Mouse (Mus musculus): Measurements from ENCODE around the gene Fyb2. TPM values are rescaled to one million over a fixed set of nuclear protein-coding genes. Genes with fewer than 3 reads are reported as not detected.

Gene Fyb2
- total RNA-seq (2022): 1 to 10 TPM in 3 of 4 experiments, under 1 TPM in 1; 0.80 to 1.8 (median 1.0) TPM

DNA sequence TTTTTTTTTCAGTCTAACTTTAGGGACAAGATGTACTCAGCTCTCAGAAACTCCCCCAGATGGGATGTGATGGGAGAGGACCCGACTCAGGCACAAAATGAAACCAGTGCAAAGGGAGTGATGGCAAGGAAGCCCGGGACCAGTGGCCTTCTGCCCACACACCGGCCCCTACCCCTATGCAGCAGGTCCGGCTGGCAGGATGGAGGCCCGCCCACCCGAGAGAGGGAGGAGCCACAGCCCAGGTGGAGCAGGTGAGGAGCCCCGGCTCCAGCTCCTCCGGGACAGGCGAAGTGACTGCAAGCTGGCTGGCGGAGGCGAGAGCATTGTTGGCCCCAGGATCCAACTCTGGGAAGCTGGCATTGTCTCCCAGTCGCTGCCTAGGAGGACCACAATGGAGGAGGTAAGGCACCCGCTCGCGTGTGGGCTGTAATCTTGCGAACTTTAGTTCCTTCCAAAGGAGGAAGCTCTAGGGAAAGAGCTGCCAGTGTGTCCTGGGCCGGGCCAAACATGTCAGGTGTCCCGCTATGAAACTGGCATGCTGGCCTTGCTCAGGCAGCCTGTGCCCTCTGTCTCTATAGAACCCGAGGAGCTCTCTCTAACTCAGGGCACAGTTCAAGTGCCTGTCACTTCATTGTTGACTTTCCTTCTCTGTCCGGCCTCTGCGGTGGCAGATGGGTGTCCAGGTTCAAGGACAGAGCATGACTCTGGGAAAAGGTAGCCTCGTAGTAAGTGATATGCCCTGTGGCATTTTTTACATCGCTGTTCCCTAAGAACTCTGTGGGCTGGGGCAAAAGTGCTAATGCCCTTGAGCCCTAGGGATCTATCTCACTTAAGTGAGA lies at the start of gene Fyb2:
Gene Fyb2, plus strand, starts transcription at position 166 of the 839 bp plus-strand sequence.
- DNase-seq (ENCODE audit: low spot score in 2 of 2): no peak

DNA sequence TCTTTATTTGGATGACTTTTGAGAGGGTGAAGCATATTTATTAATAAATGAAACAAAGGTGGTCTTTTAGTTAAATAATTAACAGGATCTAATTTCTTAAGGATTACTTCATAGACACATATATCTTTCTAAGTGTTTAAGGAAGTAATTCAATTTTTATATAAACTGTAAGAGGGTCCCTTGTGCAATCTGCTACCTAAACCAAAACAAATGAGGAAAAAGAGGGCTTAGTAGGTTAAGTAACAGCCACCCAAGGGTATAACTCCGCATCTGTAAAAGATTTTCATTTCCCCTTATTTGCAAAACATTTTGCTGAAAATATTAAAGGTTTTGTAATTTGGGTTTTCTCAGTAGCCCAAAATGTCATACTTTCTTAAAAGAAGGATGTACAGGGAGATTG lies 48.9 kb upstream of the Fyb2 start:
- no peak for DNase-seq (ENCODE audit: low spot score in 2 of 2)

DNA sequence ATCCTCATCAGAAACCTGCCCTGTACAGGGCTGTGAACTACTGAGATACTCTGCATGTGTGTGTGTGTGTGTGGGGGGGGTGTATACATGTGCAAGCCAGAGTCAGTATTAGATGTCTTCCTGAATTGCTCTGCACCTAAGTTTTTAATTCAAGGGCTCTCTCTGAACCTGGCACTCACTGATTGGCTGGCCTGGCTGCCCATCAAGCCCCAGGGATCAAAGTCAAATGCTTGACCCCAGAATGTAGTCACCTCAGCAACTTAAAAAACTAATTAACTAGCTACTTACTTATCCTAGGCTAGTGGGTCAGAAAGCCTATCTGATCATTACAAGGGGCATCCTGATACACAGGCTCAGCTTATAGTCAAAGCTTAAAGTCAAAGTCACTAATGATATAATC lies 43.7 kb upstream of the Fyb2 start:
- DNase-seq (ENCODE audit: low spot score in 2 of 2): no peak

DNA sequence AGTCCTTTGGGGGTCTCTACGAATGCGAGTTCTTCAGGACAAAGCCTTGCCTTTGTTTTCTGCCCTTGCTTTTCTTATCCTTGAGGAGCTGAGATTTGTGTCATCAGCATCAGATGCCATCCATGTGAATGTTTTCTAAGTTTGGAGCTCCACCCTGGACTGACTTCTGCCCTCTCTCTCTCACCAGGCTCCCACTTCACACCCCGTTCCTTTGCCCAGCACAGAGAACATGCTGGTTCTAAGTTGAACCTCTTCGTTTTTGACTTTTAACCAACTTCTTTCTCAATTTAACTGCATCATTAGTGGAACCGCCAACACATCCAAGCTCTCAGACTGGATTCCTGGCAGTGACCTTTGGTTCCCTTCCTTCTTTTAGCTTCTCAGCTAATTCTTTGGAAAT lies 43.1 kb upstream of the Fyb2 start:
- no peak for DNase-seq (ENCODE audit: low spot score in 2 of 2)

DNA sequence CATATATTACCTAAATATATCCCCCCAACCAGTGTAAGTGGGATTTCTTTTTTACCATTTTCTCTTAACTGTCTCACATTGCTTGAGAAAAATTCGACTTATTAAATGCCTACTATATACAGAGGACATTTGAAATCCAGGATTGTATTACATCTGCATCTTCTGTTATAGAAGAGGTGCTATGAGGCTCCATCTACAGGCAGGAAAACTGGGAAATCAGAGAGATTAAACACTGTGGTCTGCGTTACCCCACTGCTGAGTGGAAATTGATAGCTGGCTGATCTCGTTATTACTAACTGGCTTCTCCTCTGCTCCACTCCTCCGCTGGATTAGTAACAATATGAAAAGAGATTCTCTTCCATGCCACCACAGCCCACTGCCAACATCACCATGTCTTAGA lies 37.4 kb upstream of the Fyb2 start:
- DNase-seq (ENCODE audit: low spot score in 2 of 2): no peak

DNA sequence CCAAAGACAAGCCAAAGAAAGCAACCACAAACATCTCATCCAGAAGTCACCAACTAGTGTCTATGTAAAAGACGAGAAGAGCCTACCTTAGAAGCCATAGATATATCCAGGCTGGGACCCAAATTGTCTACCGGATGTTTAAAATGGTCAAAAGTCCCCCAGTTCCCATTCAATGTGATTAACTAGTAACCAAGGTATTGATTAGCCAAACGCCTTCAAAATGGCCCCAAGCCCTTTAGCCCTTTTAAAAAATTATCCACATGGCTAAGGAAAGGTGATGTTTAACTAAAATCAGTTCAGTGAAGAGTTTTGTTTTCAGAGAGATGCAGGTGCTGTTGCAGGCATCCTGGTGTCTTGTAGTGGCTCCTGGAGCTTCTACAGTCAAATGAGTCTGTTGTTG lies 36.9 kb upstream of the Fyb2 start, which contains the start of gene C8a:
Gene C8a, minus strand, starts transcription at position 76 of the 400 bp plus-strand sequence.
- no peak for DNase-seq (ENCODE audit: low spot score in 2 of 2)

DNA sequence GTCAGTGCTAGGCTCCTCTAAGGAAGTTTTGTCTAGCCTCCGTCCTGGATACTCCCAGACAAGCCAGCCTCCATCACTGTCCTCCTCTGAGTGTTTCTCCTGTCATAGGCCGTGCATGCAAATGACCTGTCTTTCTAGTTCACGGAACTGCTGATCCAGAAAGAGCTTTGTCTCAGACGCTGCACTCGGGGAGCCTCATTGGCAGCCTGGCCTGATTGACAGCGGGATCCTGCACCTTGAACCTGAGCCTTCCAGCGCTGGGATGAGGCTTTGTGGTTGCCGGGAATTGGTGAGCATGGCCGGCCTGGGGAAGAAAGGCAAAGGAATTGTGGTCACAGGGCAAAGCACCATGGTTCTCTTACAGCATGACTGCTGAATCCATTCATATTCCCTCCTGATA lies 25.8 kb upstream of the Fyb2 start:
- no peak for DNase-seq (ENCODE audit: low spot score in 2 of 2)

DNA sequence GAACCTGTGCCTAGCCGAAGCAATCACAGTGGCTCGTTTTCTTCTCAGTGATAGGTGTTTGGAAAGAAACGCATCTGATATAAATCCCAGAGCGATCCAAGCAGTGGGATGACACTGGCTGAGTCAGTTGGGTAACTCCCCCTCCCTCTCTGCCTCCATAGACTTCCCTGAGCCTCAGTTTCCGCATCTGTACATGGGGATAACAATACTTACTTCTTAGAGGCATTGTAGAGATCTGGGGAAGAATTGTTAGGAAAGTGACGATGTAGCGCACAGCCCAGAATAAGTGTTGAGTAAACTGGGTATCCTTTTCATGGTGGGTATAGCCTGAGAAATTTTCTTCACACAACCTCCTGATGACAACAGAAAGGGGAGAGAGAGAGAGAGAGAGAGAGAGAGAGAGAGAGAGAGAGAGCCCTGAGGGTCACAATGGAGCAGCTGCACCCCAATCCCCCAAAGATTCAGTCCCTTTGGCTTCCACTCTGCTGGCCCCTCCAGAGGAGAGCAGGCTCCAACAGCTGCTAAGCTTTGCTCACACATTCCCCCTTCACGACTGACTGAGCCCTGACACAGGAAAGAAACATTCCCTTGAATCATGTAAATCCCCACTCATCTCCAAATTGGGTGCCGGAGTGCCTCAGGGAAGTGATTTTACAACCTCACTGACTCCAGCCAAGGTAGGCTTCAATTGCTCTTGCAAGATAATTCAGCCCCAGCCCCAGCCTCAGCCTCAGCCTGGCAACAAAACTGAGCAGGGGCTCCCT lies 24.6 kb upstream of the Fyb2 start:
- no peak for DNase-seq (ENCODE audit: low spot score in 2 of 2)

DNA sequence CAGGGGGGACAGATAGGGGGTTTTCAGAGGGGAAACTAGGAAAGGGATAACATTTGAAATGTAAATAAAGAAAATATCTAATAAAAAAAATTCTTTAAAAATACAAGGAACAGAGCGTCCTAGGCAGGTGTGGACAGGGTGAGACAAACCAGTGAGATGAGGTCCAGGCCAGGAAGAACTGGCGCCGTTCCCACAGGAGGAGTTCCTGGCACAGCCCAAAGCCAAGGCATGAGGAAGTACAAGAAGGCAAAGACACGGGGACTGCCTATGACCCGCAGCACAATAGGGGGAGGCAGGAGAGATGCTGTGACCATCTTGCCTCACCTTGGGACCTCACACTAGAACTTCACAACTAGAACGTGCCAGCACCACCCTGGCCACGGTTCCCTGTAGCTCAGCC lies 21.5 kb upstream of the Fyb2 start:
- DNase-seq (ENCODE audit: low spot score in 2 of 2): no peak

DNA sequence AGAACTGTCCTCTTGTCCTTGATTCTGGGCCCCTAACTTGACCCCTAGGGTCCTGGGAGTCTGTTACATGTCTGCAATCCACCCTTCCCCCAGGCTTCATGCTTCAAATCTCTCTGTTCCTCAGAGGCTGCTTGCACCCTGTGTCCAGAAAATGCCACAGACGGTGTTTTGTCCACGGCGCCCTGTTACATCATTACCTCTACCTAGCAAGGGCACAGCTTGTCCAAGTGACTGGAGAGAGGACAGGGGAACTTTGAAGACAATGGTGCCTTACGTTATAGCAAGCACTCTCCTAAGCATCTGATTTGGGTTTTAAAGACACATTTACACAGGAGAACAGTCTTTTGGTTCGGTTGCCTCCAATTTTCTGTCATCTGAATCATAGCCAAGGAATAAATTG lies 19.7 kb upstream of the Fyb2 start:
- DNase-seq (ENCODE audit: low spot score in 2 of 2): no peak

DNA sequence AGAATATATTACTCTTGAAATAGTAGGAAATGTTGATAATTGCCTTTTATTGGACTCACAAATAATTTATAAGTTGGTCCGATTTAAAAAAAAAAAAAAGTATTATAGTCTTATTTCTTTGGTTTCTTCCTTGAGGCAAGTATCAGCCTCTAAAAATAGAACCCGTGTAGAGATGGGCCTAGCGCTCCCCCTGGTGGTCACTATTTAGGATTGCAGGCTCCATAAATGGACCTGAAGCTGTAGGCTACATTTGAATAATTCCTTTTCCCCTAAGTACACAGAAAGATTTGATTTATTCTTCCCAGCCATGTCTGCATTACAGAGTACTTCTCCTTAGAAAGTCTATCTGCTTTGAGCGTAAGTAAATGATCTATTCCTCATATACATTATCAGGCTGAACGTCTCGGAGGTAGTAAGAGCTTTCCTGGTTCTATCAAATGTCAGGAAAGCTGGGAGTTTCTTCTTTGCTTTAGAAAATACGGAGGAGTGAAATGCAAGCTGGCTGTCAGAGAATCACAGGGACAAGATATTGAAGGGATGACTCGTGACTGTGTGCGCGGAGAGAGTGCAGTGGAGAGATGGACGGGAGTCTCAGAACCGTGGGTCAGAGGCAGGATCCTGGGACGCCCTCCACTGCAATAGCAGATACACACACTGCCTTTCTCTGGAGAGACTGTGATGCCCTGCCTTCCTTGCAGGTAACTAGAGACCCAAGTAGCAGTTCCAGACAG lies 19.1 kb upstream of the Fyb2 start:
- DNase-seq (ENCODE audit: low spot score in 2 of 2): peak in 1 of 2 experiments; percentile 41

DNA sequence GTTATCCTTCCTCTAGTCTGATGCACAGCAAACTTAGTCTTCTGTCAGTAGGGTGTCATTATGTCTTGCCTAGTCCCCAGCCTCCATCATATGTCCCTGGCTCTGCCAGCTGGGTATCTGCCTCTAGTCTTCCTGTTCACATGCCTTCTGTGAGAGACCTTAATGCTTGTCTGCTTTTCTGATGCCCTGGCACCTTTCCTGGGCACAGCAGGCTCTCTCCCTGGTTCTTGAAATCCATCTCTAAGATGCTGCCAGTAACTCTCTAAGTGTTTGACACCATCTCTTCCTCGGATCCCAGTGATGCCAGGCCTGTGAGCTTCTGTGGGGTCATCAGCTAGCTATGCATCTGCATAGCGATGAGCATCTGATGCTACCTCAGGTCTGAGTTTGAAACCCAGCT lies 10.4 kb upstream of the Fyb2 start:
- DNase-seq (ENCODE audit: low spot score in 2 of 2): no peak

DNA sequence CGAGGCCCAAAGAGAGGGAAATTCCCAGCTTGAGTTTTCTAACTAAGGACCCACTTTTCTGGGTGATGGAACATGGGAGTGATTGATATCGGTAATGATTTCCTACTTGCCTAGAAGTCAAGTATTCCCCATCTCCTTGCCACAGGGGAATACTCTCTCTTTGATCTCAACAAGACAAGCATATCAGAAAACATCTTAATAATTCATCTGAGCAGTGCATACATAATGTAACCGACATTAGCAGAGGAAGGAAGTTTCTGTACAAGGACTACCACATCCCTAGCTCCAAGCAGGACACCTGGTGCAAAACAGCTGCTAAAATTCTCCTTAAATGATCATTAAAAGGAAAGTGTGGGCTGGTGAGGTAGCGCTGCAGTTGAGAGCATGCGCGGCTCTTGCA lies 8.2 kb upstream of the Fyb2 start:
- DNase-seq (ENCODE audit: low spot score in 2 of 2): no peak

DNA sequence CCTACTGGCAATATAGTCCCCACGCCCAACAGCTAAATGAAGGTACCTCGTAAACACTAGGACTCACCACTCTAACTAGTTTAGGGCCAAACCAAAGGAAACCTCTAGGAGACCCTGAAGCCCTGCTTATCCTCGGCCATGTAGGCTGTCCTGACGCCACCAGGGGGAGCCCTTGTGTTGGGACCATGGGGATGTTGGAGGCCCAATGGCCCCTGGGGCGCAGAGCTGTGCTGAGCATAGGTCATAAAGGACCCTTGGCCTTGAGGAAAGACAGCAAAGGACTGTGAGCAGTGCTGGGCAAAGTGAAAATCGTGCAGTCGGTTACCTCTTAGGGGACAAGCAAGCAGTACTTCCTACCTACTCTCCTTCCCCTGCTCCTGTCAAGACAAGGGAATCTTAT lies 1.6 kb upstream of the Fyb2 start:
- peak; percentile 32 to 43 for DNase-seq (ENCODE audit: low spot score in 2 of 2)

DNA sequence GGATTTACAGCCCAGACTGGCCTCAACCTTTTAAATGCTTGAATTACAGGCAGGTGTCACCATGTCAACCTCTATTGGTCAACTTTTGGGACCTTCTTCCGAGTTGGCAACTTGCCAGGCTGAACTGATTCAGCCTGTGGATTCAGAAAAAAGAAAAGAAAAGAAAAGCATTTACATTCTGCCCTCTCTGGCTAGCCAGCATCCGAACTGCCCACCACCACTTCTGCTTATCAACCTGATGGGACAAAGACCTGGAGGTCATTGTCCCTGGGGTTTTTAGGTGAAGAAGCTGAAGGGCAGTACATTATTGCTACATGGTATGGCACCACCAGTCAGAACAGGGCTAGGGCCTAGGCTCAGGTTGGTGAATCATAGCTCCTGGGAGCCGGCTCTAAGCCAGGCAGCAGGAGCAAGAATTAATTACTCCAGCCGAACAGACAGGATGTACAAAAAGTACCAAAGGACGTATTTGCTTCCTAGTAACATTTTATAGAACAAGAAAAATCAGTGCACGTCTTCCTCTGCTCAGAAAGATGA lies 1.5 kb downstream of the Fyb2 start:
- no peak for DNase-seq (ENCODE audit: low spot score in 2 of 2)

DNA sequence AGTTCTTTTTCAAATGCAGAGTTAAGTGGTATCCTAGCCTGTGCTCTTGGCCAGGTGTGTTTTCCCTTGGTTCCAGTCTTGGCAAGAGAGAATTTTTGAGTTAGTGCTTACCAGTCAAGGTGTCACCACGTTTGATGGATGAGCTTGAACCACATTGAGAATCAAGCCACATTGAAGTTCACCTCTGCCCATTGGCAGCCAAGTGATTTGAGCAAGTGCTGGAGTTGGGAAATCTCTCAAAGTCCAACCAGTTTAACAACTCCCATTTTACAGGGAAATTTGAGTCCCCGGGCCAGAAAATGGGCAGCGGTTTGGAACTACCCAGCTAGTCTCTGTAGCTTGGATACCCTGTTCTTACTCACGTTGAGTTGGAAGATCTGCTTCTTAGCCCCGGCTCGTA lies 4.8 kb downstream of the Fyb2 start:
- no peak for DNase-seq (ENCODE audit: low spot score in 2 of 2)

DNA sequence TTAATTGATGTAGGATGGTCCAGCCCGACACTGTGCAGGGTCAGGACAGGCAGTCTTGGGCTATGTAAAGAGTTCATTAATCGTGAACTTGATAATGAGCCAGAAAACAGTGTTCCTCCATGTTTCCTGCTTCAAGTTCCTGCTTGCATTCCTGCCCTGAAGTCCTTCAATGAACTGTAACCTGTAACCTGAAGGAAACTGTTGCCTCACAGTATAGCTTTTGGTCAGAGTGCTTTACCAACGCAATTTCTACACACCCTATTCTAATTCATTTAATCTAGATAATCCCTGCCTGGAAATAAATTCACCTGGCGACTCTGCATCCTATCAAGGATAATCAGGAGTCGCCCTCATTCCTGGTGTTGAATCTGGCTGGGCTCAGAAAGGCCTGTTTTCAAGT lies 12.1 kb downstream of the Fyb2 start:
- DNase-seq (ENCODE audit: low spot score in 2 of 2): no peak

DNA sequence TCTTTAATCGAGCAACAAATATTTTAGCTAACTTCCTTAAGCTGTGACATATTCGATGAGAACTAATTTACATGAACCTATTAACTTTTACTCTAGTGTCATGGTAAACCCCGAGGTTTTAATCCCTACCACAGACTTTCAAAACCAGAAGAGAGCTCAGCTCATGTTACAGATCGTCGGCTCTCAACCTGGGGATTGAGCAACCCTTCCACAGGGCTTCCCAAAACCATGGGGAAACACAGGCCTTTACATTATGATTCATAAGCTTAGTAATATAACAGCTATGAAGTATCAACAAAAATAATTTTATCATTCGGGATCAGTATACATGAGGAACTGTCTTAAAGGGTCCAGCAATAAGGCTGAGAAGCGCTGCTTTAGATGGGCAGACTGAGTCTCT lies 15.9 kb downstream of the Fyb2 start:
- no peak for DNase-seq (ENCODE audit: low spot score in 2 of 2)

DNA sequence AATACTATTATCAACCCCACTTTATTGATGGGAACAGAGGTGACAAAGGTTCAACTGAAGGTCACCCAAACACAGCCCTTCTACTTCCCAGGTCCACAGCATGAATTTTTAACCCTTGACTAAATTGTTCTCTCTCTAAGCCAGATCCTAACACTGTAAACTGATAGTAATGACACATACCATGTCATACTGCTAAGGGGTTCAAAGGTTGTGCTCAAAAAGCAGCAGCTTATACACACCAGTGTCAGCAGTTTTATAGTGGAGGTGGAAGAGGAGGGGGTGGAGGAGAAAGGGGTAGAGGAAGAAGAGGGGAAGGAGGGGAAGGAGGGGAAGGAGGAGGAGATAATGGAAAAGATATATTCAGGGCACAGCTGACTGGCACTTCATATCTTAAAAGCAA lies 20.4 kb downstream of the Fyb2 start:
- no peak for DNase-seq (ENCODE audit: low spot score in 2 of 2)

DNA sequence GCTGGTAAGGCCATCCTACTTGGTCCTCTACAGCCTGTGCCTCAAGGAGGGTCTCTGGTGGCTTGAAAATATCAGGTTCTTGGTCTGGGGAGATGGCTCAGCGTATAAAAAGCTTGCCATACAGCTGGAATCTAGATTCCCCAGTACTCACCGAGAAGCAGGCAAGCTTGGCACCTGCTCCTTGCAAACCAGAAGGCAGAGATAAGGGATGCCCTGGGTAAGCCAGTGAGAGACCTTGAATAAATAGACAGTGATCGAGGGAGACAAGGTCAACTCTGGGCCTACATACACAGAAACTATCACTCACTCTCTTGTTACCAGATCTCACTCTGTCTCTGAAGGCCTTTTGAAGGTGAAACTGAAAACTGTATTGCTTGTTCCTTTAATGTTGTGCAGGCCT lies 21.7 kb downstream of the Fyb2 start:
- no peak for DNase-seq (ENCODE audit: low spot score in 2 of 2)

DNA sequence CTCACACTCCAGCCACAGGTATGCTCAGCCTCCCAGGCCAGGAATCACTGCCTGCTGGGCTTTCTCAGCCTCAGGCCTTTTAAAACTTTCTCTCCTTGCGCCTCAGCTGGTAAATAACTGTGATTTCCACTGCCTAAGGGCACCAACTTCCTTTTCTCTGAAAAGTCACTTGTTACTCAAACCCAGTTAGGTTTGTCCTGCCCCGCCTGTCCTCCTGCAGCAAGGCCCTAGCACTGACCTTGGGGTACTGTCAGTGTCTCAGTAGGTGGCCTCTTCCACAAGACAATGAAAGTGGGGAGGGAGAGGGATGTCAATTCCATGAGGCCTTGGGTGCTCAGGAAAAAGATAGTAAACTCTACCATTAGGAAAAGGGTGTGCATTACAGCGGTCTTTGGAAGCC lies 22.2 kb downstream of the Fyb2 start:
- no peak for DNase-seq (ENCODE audit: low spot score in 2 of 2)

DNA sequence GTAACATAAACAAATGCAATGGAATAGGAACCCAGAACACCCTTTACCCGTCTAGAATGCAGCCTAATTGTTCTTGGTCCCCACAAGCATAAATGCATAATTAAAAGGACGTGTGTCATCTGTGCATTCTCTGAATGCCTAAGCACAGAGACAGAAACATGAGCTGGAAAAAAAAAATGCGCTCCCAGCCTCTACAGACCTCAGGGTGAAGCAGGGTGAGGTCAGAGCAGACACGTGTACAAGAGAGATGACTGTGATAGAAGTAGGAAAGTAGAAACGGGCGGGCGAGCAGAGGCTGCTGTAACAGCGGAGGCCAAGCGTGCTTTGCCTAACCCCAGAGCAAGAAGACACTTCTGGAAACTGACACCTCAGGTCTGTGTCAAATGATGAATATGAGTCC lies 22.8 kb downstream of the Fyb2 start:
- DNase-seq (ENCODE audit: low spot score in 2 of 2): no peak
